Mouse (Mus musculus): ENCODE measurements at regions not wholly inside any gene's neighbourhood (a gene's known extent, or its start where the extent isn't known, plus 50 kb on each side); places are given as distances from the start of the nearest gene placed in this dataset.

DNA sequence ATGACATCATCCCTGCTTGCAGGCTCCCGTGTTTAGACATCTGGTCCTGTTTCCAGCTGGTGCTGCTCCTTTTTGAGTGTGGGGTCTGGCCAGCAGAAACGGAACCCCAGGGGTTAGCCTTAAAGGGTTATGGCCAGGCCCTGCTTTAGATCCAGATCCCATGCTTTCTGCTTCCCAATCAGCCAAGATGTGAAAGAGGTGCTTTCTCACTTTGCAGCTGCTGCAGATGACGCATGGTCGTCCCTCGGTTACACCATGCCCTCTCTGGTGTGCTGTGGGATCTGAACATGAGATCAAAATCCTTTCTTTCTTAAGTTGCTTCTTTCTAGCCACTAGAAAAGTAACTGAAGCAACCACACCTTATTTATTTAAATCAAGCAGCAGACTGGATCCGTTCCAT, 1399.1 kb upstream of the Lrrc6 start:
- no peak for DNase-seq

DNA sequence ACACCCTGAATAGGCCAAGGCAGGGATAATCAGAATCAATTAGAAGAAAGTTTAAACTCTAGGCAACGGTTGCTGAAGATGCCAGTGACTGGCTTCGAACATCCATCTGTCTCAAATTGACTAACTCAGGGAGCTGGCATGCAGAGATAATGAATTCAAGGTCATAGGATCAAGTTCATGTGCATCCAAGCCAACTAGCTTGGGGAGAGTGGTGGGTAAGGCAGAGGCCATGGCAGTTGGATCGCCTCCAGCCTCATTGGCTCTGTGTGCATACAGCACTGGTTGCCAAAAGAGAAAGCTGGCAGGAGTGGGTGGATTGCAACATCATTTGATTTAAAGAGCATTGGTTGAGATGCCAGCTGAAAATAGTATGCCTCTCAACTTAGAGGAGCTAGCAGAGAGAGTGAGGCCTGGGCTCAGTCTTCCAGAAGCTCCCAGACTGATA, 1398.3 kb upstream of the Lrrc6 start:
- no peak for DNase-seq

DNA sequence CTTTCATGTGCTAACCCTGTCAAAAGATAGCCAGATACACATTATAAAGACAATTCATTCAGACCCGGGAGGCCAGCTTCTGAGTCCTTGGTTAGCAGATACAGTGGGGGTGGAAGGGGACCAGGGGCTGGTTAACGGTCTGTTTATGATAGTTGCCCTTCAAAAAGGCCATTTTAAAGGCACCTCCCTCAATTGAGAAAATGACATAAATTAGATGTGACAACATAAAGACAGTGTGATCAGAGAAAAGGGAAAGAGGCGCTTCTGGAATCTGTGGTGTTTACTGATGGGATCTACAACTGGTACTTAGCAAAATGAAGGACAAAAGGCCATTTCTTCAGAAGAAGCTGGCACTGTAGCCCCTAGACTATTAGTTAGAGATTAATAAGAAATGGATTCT, 1391.4 kb upstream of the Lrrc6 start:
- no peak for DNase-seq

DNA sequence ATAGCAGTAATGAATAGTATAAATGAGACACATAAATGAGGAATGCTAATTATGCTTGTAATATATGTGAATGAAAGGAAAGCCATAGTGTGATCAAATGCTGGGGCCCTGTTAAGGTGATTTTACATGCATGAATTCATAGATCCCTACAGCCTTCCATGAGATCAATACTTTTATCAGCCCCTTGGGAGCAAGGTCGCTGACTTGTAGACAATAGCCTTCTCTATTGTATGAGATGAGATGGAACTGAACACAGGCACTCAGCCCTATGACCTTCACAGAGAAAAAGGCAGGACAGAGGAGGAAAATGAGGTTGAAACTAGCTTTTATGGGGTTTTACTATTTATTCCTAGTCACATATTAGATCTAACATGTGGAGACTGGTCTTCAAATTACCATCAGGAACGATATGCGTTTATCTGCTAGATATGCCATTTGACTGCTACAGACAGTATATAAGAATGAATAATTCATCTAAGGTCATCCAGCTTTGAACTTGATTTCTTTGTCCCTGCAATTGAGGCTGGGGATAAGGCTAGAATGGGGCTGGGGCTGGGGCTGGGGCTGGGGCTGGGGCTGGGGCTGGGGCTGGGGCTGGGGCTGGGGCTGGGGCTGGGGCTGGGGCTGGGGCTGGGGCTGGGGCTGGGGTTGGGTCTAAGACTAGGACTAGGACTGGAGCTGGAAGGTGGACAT, 1390.0 kb upstream of the Lrrc6 start:
- no peak for DNase-seq

DNA sequence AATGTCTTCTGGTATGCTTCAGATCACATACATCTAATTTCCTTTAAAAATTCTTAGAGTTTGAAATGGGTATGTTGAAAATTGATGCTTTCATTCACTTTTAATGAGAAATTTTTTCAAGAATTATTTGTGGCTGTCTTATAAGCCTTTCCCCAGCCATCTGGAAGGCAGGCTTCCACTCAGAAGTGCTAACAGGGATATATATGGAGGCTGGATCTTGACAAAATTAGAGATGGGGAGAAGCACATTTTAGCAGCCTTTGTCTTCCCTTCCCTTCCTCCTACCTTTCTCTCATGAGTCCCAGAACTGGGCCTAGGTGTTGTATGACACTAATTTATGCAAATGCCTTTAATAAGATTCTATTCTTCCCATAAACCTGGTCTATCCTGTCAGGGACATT, 1387.8 kb upstream of the Lrrc6 start:
- DNase-seq, result no peak

DNA sequence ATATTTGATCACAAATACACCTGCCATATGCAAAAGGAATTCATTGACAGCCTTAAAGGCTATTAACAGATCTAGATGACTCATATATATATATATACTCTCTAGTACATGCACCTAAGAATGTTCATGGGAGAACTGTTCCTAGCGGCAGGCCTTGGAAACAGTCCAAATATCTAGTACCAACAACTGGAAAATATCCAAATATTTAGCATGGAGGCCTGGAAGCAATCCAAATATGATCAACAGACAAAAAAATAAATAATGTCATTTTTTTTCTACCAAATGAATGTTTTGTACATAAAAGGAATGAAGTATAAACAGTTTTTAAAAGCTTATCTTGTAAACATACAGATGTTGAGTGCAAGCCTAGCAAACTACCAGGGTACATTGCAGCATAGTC, 1354.6 kb upstream of the Lrrc6 start:
- DNase-seq, result no peak

DNA sequence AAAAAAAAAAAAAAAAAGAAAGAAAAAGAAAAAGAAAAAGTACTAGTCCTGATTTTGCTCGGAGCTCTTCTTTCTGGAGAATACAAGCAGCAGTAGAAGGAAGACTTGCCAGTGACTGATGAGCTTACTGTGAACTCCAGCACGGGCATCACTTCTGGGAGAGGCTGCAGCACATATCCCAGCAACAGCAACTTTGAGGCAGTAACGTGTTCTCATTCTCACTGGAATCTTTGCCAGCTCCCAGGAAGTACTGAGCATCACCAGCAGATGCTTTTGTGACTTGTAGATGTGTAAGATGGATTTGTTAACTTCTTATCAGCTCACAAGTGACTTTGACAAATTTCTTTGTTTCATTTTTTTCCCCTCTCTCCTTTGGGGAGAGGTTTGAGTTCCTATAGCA, 1349.4 kb upstream of the Lrrc6 start:
- no peak for DNase-seq

DNA sequence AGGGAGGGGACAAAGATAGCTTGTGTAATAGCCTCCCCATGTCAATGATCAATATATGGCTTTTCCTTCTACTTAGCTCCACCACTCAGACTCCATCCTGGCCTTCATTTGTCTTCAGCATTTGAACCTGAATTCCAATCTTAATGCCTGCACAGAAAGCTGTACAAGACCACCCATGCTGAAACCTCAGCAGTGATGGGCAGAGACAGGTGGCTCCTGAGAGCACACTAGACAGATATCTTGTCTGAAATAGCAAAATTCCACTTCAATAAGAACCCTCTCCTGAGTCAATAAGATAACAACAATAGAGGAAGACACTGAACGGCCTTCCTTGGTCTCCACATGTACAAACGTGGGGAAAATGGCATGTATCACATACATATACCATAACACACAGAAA, 1345.0 kb upstream of the Lrrc6 start:
- no peak for DNase-seq

DNA sequence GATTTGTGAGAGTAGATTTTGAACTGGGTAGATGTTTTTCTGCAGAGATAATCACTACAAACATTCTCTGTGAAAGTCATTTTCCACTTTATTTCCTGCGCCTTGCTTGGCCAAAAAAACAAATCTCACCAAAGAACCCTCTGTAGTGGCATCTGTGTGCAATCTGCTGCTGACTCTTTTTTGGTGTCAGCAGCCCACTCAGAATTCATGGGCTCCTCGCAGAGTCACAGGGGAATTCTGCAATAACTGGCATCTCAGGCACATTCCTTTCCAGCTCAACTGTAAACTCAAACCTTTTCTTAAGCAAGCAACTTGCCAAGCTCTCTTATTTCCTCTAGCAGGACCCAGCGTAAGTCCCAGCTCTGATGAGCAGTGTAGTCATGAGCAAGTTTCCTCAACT, 1340.0 kb upstream of the Lrrc6 start:
- DNase-seq, result no peak

DNA sequence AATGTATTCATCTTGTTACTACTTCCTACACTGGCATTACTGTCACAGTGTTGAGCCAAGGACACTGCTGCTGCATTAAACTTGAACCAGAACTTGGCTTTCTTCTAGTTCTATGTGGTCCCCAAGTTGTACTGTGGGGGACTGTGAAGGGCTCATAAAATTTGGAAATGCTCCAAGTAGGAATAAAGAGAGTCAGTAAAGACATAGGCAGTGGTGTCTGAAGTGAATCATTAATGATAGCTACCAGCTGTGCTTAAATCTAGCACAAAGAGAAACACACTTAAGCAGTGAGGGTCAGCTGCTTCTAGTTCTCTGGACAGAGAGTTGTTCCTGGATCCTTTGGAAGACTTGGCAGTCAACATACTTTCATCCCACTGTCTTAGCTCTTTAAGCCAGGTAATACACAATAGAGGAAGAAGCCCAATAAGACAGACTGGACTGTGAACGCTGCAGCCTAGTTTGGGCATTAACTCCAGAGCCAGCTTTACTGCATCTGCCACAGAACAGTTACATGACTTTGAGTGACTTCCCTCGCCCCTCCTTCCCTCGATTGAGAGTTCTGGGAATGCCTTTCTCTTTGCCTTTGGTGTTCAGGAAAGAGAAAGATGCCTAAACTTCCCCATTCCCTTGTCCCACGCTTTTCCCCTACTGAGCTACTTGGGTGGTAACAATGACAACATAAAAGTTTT, 1325.2 kb upstream of the Lrrc6 start:
- DNase-seq, result no peak

DNA sequence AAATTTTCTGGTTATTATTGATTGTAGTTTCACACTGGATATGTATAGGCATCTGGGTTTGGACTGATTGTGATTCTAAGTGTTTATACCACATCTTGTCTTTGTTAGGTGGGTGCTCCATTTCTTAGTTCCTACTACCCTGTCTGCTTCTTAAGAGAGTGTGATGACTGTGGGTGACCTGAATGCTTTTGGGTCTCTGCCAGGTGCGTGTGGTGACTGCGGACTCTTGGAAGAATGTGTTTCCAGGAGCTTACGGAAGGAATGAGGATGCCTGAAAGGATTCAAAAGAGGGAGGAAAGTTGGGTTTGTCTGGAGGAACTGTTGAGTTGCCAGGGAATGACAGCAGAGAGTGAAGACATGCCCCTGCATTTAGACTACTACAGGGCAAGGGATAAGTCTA, 1322.5 kb upstream of the Lrrc6 start:
- no peak for DNase-seq

DNA sequence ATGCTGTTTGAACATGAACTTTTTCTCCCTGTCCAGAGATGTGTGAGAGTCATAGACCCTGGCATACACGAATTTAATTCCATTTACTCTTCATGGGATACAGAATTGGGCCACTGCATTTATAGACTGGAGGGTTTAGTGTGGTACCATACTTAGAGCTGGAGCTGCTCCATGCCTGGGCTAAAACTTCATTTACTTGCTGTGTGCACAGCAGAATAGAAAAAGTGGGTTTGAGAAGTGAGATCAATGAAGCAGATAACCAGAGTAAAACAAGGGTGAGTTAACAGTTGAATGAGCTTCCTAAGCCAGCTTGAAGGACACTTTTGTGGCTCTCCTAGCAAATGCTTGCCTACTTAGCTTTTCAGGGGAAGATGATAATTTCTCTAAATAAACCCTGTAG, 1299.2 kb upstream of the Lrrc6 start:
- no peak for DNase-seq

DNA sequence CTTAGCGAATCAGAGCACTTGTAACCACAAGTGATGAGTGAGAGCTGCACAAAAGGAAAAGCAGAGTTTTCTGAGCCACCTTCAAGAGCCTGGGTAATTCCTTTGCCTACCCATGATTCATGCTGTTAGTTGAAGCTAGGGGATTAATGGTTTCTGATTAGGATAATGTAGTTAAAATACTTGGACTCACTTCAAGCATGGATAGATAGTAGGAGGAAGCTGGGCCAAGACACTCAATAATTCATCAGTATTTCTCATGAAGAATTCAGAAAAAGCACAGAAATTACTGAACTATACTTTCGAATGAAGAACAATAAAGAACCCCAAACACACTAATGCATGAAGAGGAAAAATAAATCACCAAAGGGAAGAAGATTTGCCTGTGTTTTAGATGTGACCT, 1294.9 kb upstream of the Lrrc6 start:
- no peak for DNase-seq

DNA sequence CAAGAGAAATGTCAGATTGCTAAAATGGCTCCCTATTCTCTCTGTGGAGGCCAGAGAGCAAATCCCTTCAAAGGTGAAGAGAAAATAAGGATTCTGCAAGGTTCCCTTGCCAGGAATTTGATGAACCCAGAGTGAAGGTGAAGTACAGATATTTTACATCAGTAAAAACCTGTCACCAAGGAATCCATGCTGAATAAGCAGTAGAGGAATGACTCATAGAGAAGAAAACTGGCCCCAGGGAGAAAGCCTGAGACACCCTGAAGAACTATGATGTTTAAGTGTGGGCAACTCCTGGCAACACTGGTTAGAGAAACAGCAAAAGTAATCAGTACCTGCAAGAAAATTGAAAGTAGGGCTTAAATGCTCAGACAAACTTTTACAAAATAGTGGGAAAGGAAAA, 1292.1 kb upstream of the Lrrc6 start:
- DNase-seq, result no peak

DNA sequence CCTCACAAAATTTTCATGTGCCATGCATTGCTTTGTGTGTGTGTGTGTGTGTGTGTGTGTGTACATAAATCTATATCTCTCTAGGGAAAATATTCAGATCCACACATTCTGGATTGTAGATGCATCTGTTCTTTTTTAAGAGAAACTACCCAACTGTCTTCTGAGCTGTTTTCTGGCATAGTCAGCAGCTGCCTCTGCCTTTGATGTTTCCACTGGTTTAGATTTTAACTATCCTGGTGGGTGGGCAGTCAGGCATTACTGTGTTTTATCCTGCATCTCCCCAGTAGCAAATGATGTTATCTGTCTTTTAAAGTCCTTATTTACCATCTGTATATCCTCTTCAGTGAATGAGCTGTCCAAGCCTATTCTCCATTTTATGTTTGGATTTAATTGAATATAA, 1287.9 kb upstream of the Lrrc6 start:
- DNase-seq, result no peak

DNA sequence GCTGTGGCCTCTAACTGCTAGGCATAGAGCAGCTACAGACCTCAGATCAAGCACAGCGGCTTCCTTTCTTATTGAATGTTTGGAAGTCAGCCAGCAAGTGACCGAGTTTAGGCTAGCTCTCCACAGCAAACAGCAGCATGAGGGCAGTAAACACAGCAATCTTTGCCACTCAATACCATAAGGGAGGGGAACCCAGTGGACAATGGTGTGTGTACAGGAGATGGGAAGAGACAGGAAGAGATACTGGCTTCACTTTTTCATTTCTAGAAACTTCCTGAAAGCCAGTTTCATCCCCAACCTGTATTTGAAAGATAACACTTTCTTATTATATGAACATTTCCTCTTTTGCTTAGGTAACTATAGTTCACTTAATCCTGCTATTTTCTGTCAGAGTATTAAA, 1284.9 kb upstream of the Lrrc6 start:
- no peak for DNase-seq

DNA sequence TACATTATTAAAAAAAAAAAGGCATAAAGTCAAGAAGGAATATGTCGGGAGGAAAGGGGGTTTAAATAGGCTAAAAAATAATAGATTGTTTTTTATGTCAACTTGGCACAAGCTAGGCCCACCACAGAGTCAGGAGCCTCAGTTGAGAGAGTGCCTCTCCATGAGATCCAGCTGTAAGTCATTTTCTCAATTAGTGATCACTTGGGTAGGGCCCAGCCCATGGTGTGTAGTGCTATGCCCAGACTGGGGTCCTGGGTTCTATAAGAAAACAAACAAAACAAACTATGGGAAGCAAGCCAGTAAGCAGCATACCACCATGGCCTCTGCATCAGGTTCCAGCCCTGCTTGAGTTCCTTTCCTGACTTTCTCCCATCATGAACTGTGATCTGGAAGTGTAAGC, 1283.0 kb upstream of the Lrrc6 start:
- DNase-seq, result no peak

DNA sequence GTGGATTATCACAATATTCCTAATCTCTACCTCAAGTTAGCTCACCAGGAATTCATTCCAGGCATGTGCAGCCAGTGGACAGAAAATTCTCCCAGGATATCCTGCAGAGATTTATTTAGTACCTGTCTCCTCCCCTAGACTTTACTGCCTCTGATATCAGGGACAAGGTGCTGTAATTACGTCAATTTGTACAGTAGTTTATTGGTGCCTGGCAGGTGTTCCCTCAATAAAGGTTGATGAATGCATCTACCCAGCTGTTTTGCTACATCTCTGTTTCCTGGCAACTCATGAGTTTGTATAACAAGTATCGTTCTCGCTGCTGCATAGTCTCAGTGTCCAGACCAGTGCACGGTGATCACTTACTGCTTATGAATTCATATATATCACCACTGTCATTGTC, 1281.8 kb upstream of the Lrrc6 start:
- DNase-seq, result no peak

DNA sequence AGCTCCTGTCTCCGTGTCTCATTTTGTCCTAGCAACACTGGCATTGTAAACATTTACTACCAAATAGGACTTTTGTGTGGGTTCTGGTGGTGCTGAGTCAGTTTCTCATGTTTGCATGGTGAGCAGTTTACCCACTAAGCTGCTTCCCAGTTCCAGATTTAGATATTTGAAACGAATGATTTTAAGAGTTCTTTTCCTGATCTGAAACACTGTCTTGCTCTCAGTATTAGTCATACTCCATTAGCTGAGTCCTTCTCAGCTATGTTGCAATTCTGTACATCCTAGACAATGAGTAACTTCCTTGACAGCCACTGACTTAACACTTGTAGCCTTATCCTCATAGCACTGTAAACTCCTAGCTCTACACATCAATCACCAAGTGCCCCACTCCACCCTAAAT, 1280.1 kb upstream of the Lrrc6 start:
- no peak for DNase-seq

DNA sequence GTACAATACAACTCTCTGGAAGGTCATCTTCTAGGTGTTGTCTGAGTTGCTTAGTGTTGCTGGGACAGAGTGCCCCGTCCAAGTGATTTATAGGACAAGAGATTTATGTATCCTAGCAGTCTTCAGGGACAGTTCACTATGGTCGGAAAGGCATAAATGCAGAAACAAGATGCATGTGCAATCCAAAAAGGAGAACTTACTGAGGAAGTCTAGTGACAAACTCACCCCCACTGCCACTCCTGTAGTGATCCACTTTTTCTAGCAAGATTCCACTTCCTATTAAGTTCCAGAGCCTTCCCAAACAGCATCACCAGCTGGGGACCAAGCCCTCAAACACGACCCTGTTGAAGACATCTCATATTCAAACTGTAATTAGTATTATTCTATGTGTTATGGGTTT, 1266.9 kb upstream of the Lrrc6 start:
- no peak for DNase-seq

DNA sequence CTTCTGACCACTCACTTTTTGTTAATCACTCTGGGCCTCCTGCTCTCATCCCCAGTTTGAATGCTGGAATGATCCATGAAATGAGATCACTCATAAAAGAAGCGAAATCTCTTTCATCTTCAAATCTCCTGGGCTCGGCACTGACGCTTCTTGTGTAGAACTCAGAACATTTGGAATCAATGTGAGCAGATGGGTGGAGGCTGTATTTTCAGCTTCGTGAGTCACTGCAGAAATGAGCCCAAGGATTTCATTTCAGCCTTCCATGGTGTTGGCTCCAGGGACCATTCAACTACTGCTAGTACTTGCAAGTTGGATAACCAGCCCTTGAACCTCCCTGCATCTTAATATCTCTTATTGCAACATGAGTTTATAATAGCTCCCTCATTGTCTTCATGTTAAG, 1258.5 kb upstream of the Lrrc6 start:
- DNase-seq, result no peak

DNA sequence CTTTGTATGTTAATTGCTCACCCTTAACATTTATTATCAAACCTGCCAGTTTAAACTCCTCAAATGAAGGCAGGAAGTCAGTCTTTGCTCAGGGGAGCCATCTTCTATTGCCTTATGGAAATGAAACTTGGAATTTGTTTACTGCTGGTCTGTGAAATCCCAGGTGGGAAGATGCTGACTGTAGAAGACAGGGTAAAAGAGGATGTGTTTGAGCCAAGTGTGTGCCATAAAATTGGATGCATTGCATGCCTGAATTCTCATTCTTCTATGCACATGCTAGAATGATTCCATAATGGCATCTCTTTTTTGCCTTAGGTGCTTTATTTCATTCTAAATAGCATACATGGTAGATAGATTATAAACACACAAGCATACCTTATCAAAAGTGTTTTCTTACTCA, 1249.9 kb upstream of the Lrrc6 start:
- DNase-seq, result no peak

DNA sequence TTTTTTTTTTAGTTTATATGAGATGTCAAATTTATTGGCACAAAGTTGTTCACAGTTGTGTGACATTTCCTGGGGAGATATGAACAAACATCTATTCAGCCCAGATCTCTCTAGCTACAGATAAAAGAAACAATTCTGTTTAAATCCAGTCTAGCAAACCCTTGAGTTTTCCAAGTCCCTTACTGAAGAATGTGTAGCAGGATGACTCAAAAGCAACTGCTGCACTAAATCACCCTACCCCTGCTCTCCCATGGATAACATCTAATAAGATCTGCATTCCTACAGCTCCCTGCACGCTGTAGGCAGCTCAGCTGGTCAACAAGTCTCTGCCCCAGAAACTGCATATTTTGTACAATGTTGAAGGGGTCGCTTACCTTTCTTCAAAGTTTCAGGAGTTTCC, 1242.6 kb upstream of the Lrrc6 start:
- no peak for DNase-seq

DNA sequence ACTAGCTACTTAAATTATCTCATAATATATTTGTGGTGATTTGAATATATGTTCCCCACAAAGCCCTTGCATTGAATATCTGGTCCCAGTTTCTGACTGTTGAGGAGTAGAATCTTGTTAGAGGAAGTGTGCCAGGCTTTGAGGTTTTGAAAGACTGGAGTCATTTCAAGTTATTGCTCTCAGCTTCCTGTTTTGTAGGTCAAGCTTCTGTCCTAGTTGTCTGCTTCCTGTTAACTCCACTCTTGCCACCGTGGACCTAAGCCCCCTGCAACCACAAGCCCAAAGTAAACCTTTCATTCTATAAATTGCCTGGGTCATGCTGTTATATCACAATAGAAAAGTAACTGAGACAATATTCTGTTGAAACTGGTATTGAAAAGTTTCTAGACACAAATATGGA, 1232.3 kb upstream of the Lrrc6 start:
- no peak for DNase-seq

DNA sequence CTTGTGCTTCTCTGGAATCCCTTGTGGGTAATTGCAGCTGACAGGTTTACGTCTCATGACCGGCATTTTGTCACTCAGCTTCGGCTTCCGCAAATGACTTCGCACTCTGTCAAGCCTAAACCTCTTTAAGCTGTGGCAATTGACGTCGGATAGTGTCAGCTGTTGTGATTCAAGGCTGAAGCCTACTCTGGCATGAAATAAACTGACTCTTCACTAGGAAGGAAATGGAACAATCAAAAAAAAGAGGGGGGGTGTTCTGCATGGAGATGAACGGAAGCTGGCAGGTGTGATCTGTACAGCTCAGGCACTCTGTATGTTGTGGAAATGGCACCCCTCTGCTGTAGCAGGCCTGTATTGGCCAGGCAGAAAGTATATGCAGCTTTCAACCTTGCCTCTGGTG, 1228.8 kb upstream of the Lrrc6 start:
- DNase-seq, result no peak

All from cerebellum, postnatal 36 days (tissue).